8 mouse cellular contexts compared by ENCODE assay signal in the genomic region with DNA sequence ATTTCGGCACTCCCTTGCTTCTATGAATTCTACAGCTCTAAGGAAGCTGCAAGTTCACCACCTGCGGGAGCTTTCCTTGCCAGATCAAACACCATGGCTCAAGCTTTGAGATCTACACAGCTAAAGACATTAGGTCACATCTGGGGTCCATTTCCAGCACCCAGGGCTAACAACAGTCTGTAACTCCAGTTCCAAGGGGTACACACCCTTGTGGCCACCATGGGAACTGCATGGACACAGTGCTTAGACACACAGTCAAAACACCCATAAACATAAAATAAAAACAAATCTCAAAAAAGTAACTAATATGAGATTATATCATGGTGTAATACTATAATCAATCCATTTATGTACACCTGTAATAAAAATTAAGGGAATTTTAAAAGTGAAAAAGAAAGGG.
DNase-seq lines count a peak whose midpoint lies in the region; ATAC-seq and TF ChIP-seq lines count a peak whose summit lies in the region.

No protein-coding gene starts in this region.

- H3K4me3 ChIP-seq in liver, postnatal 0 days (ENCODE audit: low read depth, low read length), result no peak overlapping the region

- no peaks in the 10 kb centered on the region for H3K27me3 ChIP-seq in liver, postnatal 0 days (ENCODE audit: insufficient read depth, low read length)

- no peak for ATAC-seq in liver, postnatal 0 days

- H3K9ac ChIP-seq in liver, postnatal 0 days (replicated peaks), result no peak overlapping the region

- no peaks in the 10 kb centered on the region for H3K36me3 ChIP-seq in liver, postnatal 0 days (replicated peaks; ENCODE audit: insufficient read depth, low read length)

- TF ChIP-seq CTCF in liver, postnatal 0 days (IDR thresholded peaks at IDR 0.05; ENCODE audit: low read depth), result peak; percentile 70

- no peak overlapping the region for H3K27ac ChIP-seq in liver, postnatal 0 days (ENCODE audit: low read depth)

- no peak overlapping the region for H3K4me2 ChIP-seq in liver, postnatal 0 days (ENCODE audit: low read depth, low read length)

- intact Hi-C loops in gastrocnemius, postnatal 14 days (cut with DNase I; ENCODE audit: low total_unique reads), result no loop called here

- TF ChIP-seq EP300 in liver, postnatal 0 days (IDR thresholded peaks at IDR 0.05; ENCODE audit: low read depth), result no peak

- DNase-seq in gastrocnemius, adult 18-20 months (ENCODE audit: low spot score), result peak; percentile 10
- DNase-seq in gastrocnemius, postnatal 14 days, result no peak
- DNase-seq in 416B (ENCODE audit: low read depth), result peak; percentile 41
- DNase-seq in adrenal gland, postnatal 25 days, result peak; percentile 29
- DNase-seq in liver, postnatal 0 days, result peak; percentile 30
- DNase-seq in thymus, postnatal 14 days, result peak; percentile 55
- no peak for DNase-seq in ovary, adult 18-20 months (ENCODE audit: low spot score)
- no peak for DNase-seq in layer of hippocampus, adult 9-10 months (ENCODE audit: low spot score)

- no peaks in the 10 kb centered on the region for H3K4me1 ChIP-seq in liver, postnatal 0 days (ENCODE audit: insufficient read depth)

- H3K9me3 ChIP-seq in liver, postnatal 0 days (ENCODE audit: low read length), result no peaks in the 10 kb centered on the region

- WGBS in liver, postnatal 0 days (ENCODE audit: insufficient replicate concordance), result 83% methylated on average over 2 of the region's 2 CpGs

Comparison
In these comparisons a context has a peak if more than half of its experiments do, and no peak if none do; other contexts are left out.
1. DNase-seq: peak in gastrocnemius, adult 18-20 months (single experiment), 416B (single experiment), adrenal gland, postnatal 25 days (single experiment), liver, postnatal 0 days (single experiment) and thymus, postnatal 14 days (single experiment); none in gastrocnemius, postnatal 14 days (single experiment), ovary, adult 18-20 months (single experiment) and layer of hippocampus, adult 9-10 months (single experiment).